Mouse (Mus musculus) limb, embryonic 10.5 days (tissue): ENCODE data around the gene Tnni2. TPM values are rescaled to one million over a fixed set of nuclear protein-coding genes. Genes with fewer than 3 reads are reported as not detected.

ENCODE experiments used
- DNase-seq: peaks from one replicate; pipeline ENCODE4 v3.0.0-alpha.2; 2017; ENCODE audit warnings: low spot score
- H3K27ac ChIP-seq: fragments of 300-500 bp; sonication (generic); 2 replicates; pipeline ENCODE4 v1.5.1; 2016; ENCODE audit warnings: mild to moderate bottlenecking
- H3K27me3 ChIP-seq: fragments of 300-500 bp; sonication (generic); 2 replicates; pipeline ENCODE4 v1.6.1; 2016; ENCODE audit warnings: low read depth, mild to moderate bottlenecking; ENCODE audit not compliant: poor library complexity, severe bottlenecking
- H3K36me3 ChIP-seq: fragments of 300-500 bp; sonication (generic); 2 replicates; pipeline ENCODE4 v1.6.1; 2016; ENCODE audit warnings: mild to moderate bottlenecking, moderate library complexity
- H3K4me1 ChIP-seq: fragments of 300-500 bp; sonication (generic); 2 replicates; pipeline ENCODE4 v1.6.1; 2016
- H3K4me3 ChIP-seq: fragments of 300-500 bp; sonication (generic); 2 replicates; pipeline ENCODE4 v1.5.1; 2016; ENCODE audit warnings: mild to moderate bottlenecking, moderate library complexity
- H3K9me3 ChIP-seq: fragments of 300-500 bp; sonication (generic); replicated peaks from 2 replicates; pipeline ENCODE4 v1.6.1; 2016; ENCODE audit warnings: mild to moderate bottlenecking
- WGBS: fragments of 180-500 bp; shearing (Covaris S2); methylation state at CpG from one replicate; pipeline ENCODE4 v1.1.7; 2016; 5-methylcytosine and 5-hydroxymethylcytosine counted together
- polyA plus RNA-seq: library from polyadenylated mRNA; unstranded; fragments of >200 nt; fragmentation: Nextera tagmentation; extraction: Ambion mirVana; gene quantifications from 2 replicates; pipeline ENCODE4 v1.2.1, GENCODE M21; 2016

The Tnni2 gene
- polyA plus RNA-seq, 1 experiment from 2014 or later: 2.4 TPM

DNA sequence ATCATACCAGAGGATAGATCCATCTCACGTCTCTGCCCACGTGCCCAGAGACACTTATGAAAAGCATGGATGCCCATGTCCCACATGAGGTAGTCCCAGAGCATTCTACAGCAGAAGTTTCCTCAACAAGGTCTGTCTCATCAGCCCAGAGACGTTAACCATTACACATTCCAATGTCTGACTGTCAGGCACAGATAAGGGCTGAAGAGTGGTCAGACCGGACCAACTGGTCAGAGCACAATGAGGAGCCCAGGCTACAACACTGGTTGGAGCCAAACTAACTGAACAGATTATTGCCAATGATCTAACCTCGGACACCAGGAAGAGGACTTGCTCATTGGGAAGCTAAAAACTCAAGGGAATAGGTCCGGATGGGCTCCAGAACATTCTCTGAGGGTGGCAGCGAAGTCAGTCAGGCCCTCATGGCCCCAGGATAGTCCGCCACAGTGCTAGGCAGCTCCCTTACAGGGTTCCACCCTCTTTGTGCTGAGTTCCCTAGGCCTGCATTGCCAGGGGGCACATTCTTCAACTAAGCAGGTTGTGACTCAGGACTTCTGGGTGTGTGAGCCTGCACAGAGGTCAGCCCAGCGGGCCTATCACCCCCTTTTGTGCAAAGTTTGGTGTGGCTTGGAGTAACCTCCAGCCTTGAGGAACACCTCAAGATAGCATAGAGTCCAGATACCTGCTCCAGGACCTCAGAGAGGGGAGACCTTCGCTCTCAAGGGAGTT lies 7.3 kb upstream of the Tnni2 start, which contains the start of gene Syt8:
TSS of gene Syt8 (plus strand) at position 714 of the 729 bp plus-strand sequence.
- no peaks in the 10 kb centered on the region for H3K27me3 ChIP-seq
- no peaks in the 10 kb centered on the region for H3K9me3 ChIP-seq
- H3K36me3 ChIP-seq: no peaks in the 10 kb centered on the region
- H3K4me1 ChIP-seq: peaks cover 25% of the 10 kb centered on the region
- no peak for DNase-seq
- 83% methylated on average over 10 of the region's 10 CpGs for WGBS
- H3K27ac ChIP-seq: peak within 1 kb of the TSS; percentile 77
- no peak within 1 kb of the TSS for H3K4me3 ChIP-seq

DNA sequence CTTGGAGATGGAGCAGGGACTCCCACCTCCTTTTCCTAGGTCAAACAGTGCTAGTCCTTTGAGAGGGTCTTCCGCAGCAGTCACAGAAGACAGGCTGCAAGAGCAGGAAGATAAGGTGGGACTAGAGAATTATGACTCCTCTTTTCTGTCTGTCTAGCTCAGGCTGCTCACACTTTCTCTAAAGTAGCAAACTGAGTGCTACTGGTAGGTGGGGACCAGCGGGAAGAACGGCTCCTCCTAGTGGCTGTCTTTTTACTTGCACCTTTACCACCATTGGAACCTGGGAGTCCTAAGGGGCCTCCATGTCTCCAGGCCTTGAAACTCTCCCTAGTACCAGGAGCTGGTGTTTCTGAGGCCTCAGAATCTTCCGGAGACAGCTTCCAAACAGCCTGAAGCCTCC lies 6.1 kb upstream of the Tnni2 start:
- H3K27ac ChIP-seq: peak overlapping the region; percentile 77; the same call in 1 of the 2 replicates

DNA sequence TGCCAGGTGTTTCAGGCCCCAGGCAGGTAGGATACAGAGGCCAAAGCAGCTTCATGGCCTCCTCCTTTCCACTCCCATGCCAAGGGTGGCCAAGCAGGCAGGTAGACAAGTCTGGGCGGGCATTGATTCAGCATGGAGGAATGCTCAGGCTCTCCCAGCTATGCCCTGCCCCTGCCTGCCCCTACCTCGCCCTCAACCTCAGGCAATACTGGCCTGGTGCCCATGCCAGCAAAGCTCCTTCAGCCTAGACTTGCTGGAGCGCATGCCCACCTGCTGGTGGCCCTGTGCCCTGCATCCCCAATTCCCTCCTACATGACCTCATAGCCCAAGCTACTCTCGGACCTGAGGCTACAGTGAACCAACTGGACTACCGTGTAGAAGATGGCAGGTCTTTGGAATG lies 4.3 kb upstream of the Tnni2 start:
- H3K4me3 ChIP-seq: no peak overlapping the region
- peak overlapping the region; percentile 47; the same call in 1 of the 2 replicates for H3K27ac ChIP-seq
- WGBS: 88% methylated on average over 5 of the region's 5 CpGs
- H3K27me3 ChIP-seq: no peaks in the 10 kb centered on the region
- H3K36me3 ChIP-seq: no peaks in the 10 kb centered on the region
- no peaks in the 10 kb centered on the region for H3K9me3 ChIP-seq
- peak; percentile 33 for DNase-seq
- peaks cover 44% of the 10 kb centered on the region for H3K4me1 ChIP-seq

More for the DNA sequence above, 6.1 kb upstream of the Tnni2 start:
- H3K4me1 ChIP-seq: peaks cover 26% of the 10 kb centered on the region
- DNase-seq: peak; percentile 67
- no peak overlapping the region for H3K4me3 ChIP-seq
- WGBS: 19% methylated on average over 4 of the region's 4 CpGs
- no peaks in the 10 kb centered on the region for H3K9me3 ChIP-seq
- no peaks in the 10 kb centered on the region for H3K27me3 ChIP-seq
- H3K36me3 ChIP-seq: no peaks in the 10 kb centered on the region

DNA sequence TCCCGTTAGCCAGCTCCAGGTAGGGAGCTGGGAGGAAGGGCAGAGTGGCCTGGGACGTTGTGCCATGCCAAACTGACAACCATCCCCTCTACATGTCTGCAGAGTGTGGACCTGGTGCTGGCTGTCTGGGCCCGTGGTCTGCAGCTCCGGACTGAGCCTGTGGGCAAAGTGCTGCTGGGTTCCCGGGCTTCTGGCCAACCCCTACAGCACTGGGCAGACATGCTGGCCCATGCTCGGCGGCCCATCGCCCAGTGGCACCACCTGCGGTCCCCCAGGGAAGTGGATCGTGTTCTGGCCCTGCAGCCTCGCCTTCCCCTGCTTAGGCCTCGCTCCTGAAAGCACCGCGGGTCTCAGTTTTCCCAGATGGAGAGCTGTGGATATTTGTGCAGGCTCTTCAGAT lies 1.6 kb upstream of the Tnni2 start:
- peak overlapping the region; percentile 87 for H3K27ac ChIP-seq
- H3K4me1 ChIP-seq: peaks cover 50% of the 10 kb centered on the region
- H3K4me3 ChIP-seq: no peak overlapping the region
- no peaks in the 10 kb centered on the region for H3K27me3 ChIP-seq
- WGBS: 88% methylated on average over 14 of the region's 14 CpGs
- no peak for DNase-seq
- no peaks in the 10 kb centered on the region for H3K9me3 ChIP-seq
- no peaks in the 10 kb centered on the region for H3K36me3 ChIP-seq

DNA sequence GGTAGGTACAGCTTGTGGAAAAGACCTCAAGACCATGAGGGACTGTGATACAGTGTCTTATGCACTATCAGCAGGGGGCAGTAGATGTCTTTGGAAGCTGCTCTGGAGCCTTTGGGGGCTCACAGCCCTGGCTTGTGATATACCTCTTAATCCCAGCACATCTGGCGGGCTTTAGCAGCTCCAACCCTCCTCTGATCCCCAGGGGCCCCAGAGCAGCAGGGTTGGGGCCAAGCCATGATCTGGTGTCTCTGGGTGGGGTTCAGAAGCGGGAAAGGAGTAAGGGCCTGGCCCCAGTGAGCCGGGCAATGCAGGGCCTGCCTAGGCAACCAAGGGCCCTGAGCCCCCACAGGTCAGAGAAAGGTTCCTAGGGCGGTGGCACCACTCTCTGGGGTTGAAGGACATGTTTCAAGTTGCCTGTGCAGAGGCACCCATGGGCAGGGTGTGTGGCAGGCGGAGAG lies 922 bp upstream of the Tnni2 start:
- no peak overlapping the region for H3K4me3 ChIP-seq
- H3K27me3 ChIP-seq: no peaks in the 10 kb centered on the region
- H3K36me3 ChIP-seq: no peaks in the 10 kb centered on the region
- H3K27ac ChIP-seq: peak overlapping the region; percentile 87
- 51% methylated on average over 5 of the region's 5 CpGs for WGBS
- H3K4me1 ChIP-seq: peaks cover 46% of the 10 kb centered on the region
- DNase-seq: peak; percentile 74
- no peaks in the 10 kb centered on the region for H3K9me3 ChIP-seq

DNA sequence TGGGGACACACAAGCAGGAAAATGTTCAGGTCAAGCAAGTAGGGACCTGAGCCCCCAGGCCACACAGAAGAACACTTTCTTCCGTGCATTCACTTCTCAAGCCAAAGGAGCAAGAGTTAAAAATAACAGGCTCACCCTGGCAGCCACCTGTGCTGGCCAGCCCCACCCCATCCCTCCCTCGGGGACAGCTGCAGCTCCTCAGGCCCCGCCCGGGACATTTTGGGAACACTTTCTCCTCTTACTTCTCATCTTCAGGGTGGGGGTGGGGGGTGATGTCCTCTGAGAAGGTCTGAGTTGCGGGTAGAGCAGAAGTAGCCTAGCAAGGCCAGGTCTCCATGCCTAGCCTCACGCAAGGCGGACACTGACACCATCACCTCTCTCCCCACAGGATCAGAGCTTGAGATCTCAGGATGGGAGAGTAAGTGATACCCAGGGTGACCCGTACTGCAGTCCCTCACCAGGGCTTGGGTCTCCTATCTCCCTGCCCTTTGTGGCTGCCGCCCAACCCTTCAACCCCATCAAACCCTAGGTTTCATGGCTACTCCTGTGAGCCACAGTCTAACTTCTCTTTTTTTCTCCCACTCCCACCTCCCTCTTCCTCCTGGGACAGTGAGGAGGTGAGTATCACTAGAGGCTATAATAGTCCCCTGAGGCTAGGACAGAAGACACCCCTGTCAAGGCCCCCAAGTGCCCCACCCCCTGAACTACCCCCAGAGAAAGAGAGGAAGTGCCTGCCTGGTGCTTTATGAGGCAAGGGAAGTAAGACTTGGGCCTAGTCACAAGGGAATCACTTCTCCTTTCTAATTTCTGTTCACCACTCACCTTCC lies 686 bp downstream of the Tnni2 start:
- Histone ChIP-seq H3K4me1 (peaks cover 39% of the 10 kb centered on the region), H3K9me3 (no peaks in the 10 kb centered on the region), H3K36me3 (no peaks in the 10 kb centered on the region), H3K27ac (peak overlapping the region; percentile 87), H3K4me3 (no peak overlapping the region), H3K27me3 (no peaks in the 10 kb centered on the region)
- WGBS: 72% methylated on average over 9 of the region's 9 CpGs
- no peak for DNase-seq

DNA sequence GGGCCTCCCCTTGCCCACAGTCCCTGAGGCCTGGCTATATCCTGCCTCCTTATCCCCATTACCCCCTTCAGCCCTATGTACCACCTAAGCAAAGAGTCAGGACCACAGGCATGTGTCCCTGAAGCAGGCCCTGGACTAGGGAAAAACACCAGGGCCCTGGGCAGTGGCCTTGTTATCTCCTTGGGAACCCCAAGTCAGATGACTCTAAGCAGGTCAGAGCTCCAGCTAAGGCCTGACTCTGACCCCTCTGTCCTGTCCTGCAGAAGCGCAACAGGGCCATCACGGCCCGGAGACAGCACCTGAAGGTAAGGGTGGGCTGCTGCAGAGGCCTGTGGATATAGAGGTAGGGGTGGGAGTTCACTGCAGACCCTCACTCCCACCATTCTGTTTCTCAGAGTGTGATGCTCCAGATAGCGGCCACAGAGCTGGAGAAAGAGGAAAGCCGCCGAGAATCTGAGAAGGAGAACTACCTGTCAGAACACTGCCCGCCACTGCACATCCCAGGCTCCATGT lies 1.4 kb downstream of the Tnni2 start:
- WGBS: 94% methylated on average over 7 of the region's 7 CpGs
- Histone ChIP-seq H3K36me3 (no peaks in the 10 kb centered on the region), H3K4me3 (no peak overlapping the region), H3K4me1 (peaks cover 38% of the 10 kb centered on the region), H3K27ac (peak overlapping the region; percentile 87), H3K9me3 (no peaks in the 10 kb centered on the region), H3K27me3 (no peaks in the 10 kb centered on the region)
- DNase-seq: no peak

DNA sequence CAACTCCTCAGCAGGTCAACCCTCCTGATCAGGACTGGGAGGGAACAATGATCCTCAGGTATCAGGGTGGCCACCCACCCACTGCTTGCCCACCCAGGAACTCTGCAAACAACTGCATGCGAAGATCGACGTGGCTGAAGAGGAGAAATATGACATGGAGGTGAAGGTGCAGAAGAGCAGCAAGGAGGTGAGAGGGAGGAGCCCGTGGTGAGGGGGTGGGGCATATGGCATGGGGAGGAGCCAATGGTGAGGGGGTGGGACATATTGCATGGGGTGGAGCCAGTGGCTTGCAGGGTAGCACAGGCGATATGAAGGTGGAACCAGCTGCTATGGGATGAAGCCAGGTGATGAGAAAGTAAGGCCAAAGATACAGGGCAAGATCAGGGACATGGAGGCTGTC lies 1.9 kb downstream of the Tnni2 start:
- Histone ChIP-seq H3K27me3 (no peaks in the 10 kb centered on the region), H3K4me1 (peaks cover 38% of the 10 kb centered on the region), H3K27ac (peak overlapping the region; percentile 87), H3K36me3 (no peaks in the 10 kb centered on the region), H3K9me3 (no peaks in the 10 kb centered on the region), H3K4me3 (no peak overlapping the region)
- WGBS: 91% methylated on average over 5 of the region's 5 CpGs
- no peak for DNase-seq

DNA sequence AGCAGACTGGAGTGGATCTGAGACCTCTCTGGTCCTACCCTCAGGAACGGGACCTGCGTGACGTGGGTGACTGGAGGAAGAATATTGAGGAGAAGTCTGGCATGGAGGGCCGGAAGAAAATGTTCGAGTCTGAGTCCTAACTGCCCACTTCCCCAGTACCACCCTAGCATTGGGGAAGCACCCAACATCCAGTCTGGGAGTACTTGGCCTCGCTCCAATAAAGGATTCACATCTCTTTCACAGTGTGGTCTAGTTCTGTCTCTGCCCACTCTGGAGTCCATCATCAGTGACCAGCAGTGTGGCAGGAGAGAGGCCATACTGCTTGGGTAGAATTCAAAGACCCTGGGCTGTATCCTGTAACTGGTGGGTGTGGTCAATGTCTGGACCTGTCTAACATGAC lies 2.6 kb downstream of the Tnni2 start:
- H3K9me3 ChIP-seq: no peaks in the 10 kb centered on the region
- no peaks in the 10 kb centered on the region for H3K36me3 ChIP-seq
- H3K4me1 ChIP-seq: peaks cover 38% of the 10 kb centered on the region
- DNase-seq: no peak
- no peak overlapping the region for H3K4me3 ChIP-seq
- 98% methylated on average over 6 of the region's 6 CpGs for WGBS
- no peaks in the 10 kb centered on the region for H3K27me3 ChIP-seq
- peak overlapping the region; percentile 87 for H3K27ac ChIP-seq

DNA sequence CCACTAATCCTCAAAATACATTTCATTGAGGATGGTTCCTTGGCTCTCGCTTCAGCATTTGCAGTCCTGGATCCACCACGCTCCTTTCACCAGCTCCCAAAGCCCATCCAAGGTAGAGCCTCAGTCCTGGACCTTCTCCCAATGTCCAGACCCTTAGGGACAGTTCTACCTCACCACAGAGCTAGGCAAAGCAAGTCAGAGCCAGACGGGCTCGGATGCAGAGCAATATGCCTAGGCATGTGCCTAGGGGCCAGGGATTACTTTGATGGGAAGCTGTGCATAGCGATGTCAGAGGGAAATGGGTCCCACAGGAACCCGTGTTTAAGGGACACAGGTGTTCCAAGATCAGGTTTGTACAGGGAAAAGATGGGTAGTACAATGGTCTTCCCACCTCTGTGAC lies 3.7 kb downstream of the Tnni2 start:
- 0 out of 2 replicates have a peak overlapping the region, but pooled peaks have one; percentile 87 for H3K27ac ChIP-seq
- H3K9me3 ChIP-seq: no peaks in the 10 kb centered on the region
- peaks cover 33% of the 10 kb centered on the region for H3K4me1 ChIP-seq
- H3K4me3 ChIP-seq: no peak overlapping the region
- DNase-seq: no peak
- H3K36me3 ChIP-seq: no peaks in the 10 kb centered on the region
- 92% methylated on average over 6 of the region's 6 CpGs for WGBS
- H3K27me3 ChIP-seq: no peaks in the 10 kb centered on the region

DNA sequence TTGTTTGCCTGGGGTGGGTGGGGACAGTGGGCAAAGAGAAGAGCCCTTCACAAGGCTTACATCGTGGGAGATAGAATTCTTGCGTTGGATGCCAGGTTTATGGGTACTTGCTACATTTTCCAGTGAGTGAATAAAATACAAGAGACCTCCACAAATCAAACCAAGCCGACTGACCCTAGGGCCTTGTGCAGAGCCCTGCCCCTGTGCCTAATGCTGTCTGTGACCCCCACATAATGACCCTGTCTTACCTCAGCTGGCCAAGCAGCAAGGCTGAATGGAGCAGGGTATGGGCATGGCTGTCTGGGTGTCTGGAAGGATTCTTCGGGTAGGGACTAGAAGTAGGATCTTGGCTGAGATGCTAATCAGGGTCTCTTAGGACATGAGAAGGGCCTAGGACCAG lies 4.7 kb downstream of the Tnni2 start:
- Histone ChIP-seq H3K4me3 (no peak overlapping the region), H3K27ac (no peak overlapping the region), H3K36me3 (no peaks in the 10 kb centered on the region), H3K27me3 (no peaks in the 10 kb centered on the region), H3K4me1 (peaks cover 24% of the 10 kb centered on the region), H3K9me3 (no peaks in the 10 kb centered on the region)
- no peak for DNase-seq
- 86% methylated on average over 4 of the region's 4 CpGs for WGBS

DNA sequence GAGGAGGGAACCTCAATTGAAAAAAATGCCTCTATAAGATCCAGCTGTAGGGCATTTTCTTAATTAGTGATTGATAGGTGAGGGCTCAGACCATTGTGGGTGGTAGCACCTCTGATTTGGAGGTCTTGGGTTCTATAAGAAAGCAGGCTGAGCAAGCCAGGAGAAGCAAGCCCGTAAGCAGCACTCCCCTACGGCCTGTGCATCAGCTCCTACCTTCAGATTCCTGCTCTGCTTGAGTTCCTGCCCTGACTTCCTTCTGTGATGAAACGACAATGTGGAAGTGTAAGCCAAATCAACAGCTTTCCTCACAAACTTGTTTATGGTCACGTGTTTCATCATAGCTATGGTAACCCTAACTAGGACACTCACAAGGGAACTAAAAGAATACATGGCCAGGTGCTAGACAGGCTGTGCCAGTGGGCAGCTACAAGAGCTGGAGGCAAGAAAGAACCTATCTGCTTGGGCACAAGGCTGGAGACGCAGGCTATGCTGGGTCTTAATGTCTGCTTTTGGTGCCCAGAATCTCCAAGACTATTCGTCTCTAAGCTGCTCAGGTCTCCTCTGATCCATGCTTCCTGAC lies 7.5 kb downstream of the Tnni2 start:
- Histone ChIP-seq H3K9me3 (no peaks in the 10 kb centered on the region), H3K36me3 (no peaks in the 10 kb centered on the region), H3K4me1 (no peaks in the 10 kb centered on the region), H3K4me3 (no peak overlapping the region), H3K27ac (no peak overlapping the region), H3K27me3 (no peaks in the 10 kb centered on the region)
- no peak for DNase-seq
- WGBS: 79% methylated on average over 6 of the region's 6 CpGs

DNA sequence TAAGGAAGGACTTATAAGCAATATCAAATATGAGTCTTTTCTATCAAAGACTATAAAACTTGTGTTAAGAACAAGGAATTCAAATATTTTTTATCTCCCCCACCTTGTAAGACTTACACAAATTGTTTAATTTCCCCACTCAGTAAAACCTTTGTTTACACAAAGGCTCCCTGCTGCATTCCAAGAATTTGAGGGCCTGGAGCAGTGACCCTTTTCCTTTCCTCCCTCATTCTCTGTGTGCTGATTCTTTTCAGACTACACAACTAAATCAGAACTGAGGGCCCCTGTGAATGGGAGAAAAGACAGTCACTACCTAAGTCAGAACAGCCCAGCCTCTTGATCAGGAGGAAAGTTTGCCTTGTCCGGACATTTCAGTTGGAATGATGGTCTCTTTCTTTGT lies 13.1 kb downstream of the Tnni2 start:
- Histone ChIP-seq H3K36me3 (no peaks in the 10 kb centered on the region), H3K4me1 (peaks cover 42% of the 10 kb centered on the region), H3K27ac (peak overlapping the region; percentile 63), H3K27me3 (no peaks in the 10 kb centered on the region), H3K9me3 (no peaks in the 10 kb centered on the region), H3K4me3 (no peak overlapping the region)
- DNase-seq: no peak
- WGBS: 73% methylated on average over 1 of the region's 1 CpGs
